Mouse (Mus musculus) thymus, adult 2 months (tissue): Measurements from ENCODE around the gene Sugt1.

ENCODE experiments used
- CTCF ChIP-seq: fragments of 200-500 bp; IDR thresholded peaks from 2 replicates; pipeline ENCODE4 v1.5.1; 2012; ENCODE audit warnings: mild to moderate bottlenecking, control low read depth, low read length, moderate library complexity, borderline replicate concordance; ENCODE audit not compliant: control insufficient read depth, poor library complexity, insufficient read depth; ENCODE audit errors: extremely low read depth
- POLR2A ChIP-seq: fragments of 200-500 bp; IDR thresholded peaks from 2 replicates; pipeline ENCODE4 v1.6.1; 2012; ENCODE audit warnings: mild to moderate bottlenecking, low read length, control low read depth, moderate library complexity; ENCODE audit not compliant: control insufficient read depth, poor library complexity, insufficient read depth; ENCODE audit errors: extremely low read depth

DNA sequence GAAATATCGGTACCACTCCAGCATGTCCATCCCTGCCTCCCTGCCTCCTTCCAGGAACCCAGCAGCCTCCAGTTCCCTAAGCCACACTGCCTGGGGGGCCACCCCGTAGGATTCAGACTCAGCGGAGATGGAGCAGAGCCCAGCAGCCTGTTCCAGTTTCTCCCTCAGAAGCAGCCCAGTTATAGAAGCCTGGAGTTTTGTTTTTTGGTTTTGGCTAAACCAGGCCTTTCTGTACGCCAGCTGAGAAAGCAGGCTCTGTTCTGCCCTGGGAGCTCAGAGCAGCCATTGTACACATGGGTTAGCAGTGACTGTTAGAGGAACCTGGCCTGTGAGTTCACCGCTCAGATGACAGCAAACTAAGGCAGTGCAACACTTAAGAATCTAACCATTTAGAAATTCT lies 70.8 kb downstream of the Sugt1 start:
- no peak for TF ChIP-seq CTCF
- no peak for TF ChIP-seq POLR2A
